Mouse (Mus musculus) thymus, postnatal 0 days (tissue): ENCODE data around the gene Gstm1. TPM values are rescaled to one million over a fixed set of nuclear protein-coding genes. Genes with fewer than 3 reads are reported as not detected.
"Not testable (repeated sequence)": the region's sequence is repeated elsewhere in the genome, so short reads cannot be mapped to it uniquely, and the experiment has no call there.

Source experiments
- DNase-seq: peaks from one replicate; pipeline ENCODE4 v3.0.0-alpha.2; 2015; ENCODE audit warnings: low spot score
- polyA plus RNA-seq: library from polyadenylated mRNA; unstranded; fragments of >200 nt; fragmentation: Nextera tagmentation; extraction: Ambion mirVana; gene quantifications from 2 replicates; pipeline ENCODE4 v1.2.1, GENCODE M21; 2015

Gene Gstm1
- polyA plus RNA-seq: 31.5 and 32.9 TPM in 2 replicates

GRCm38 (mm10) chr3:108017473-108018189 lies at the start of gene Gstm1:
TSS of gene Gstm1 (minus strand) at chr3:108017973.
- DNase-seq: peak; percentile 84

- DNase-seq: no peak
Observed at GRCm38 (mm10) chr3:108067370-108067934, 49.7 kb upstream of the Gstm1 start.

- no peak for DNase-seq
Observed at GRCm38 (mm10) chr3:108065551-108065950, 47.8 kb upstream of the Gstm1 start.

GRCm38 (mm10) chr3:108064672-108065071 lies 46.9 kb upstream of the Gstm1 start:
- DNase-seq: no peak

GRCm38 (mm10) chr3:108062648-108063047 lies 44.9 kb upstream of the Gstm1 start:
- DNase-seq: no peak

GRCm38 (mm10) chr3:108061420-108061819 lies 43.6 kb upstream of the Gstm1 start:
- peak; percentile 78 for DNase-seq

GRCm38 (mm10) chr3:108050493-108050892 lies 32.7 kb upstream of the Gstm1 start:
- no peak for DNase-seq

- no peak for DNase-seq
Observed at GRCm38 (mm10) chr3:108048306-108048705, 30.5 kb upstream of the Gstm1 start.

GRCm38 (mm10) chr3:108046944-108047655 lies 29.3 kb upstream of the Gstm1 start:
- no peak for DNase-seq

GRCm38 (mm10) chr3:108044394-108045140 lies 26.8 kb upstream of the Gstm1 start, which contains the start of gene Gstm4:
TSS of gene Gstm4 (minus strand) at chr3:108044894.
- DNase-seq: peak; percentile 87

GRCm38 (mm10) chr3:108033156-108033555 lies 15.4 kb upstream of the Gstm1 start:
- no peak for DNase-seq

GRCm38 (mm10) chr3:108032113-108032512 lies 14.3 kb upstream of the Gstm1 start:
- DNase-seq: no peak

GRCm38 (mm10) chr3:108028641-108029365 lies 11.0 kb upstream of the Gstm1 start:
- no peak for DNase-seq

- no peak for DNase-seq
Observed at GRCm38 (mm10) chr3:108026597-108026996, 8.8 kb upstream of the Gstm1 start.

- DNase-seq: no peak
Observed at GRCm38 (mm10) chr3:108026049-108026448, 8.3 kb upstream of the Gstm1 start.

GRCm38 (mm10) chr3:108025318-108025717 lies 7.5 kb upstream of the Gstm1 start:
- no peak for DNase-seq

GRCm38 (mm10) chr3:108022650-108023049 lies 4.9 kb upstream of the Gstm1 start:
- DNase-seq: no peak

GRCm38 (mm10) chr3:108020351-108021022 lies 2.7 kb upstream of the Gstm1 start:
- not testable (repeated sequence) for DNase-seq

- DNase-seq: not testable (repeated sequence)
Observed at GRCm38 (mm10) chr3:108019226-108019625, 1.5 kb upstream of the Gstm1 start.

GRCm38 (mm10) chr3:108018190-108018820 lies 532 bp upstream of the Gstm1 start:
- DNase-seq: peak; percentile 30
